Mouse (Mus musculus): ENCODE measurements at regions not wholly inside any gene's neighbourhood (a gene's known extent, or its start where the extent isn't known, plus 50 kb on each side); places are given as distances from the start of the nearest gene placed in this dataset.
"Not testable (repeated sequence)": the region's sequence is repeated elsewhere in the genome, so short reads cannot be mapped to it uniquely, and the experiment has no call there.

DNA sequence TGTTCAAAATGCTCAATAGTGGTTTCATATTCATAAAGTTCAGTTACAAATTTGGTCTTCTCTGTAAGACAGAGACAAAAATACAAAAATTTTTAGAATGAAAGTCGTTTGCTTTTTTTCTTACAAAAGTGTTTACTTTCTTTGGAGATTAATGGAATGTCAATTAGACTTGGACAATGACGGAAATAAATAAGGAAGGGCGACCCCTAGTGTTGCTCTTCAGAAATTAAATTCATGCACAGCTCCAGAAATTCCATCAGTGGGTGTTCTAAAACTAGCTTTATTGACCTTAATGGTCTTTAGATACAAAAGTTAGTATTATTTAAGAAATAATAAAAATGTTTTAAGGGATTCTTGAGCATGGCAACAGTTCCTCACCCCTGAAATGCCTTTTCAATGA lies 141.8 kb upstream of the Lama2 start:
- WGBS: 4% methylated on average over 3 of the region's 3 CpGs
- no peak overlapping the region for H3K4me3 ChIP-seq
- H3K27ac ChIP-seq: no peak overlapping the region
- H3K9me3 ChIP-seq: no peaks in the 10 kb centered on the region
- H3K4me1 ChIP-seq (replicated peaks): no peaks in the 10 kb centered on the region
- no peaks in the 10 kb centered on the region for H3K36me3 ChIP-seq
- DNase-seq (ENCODE audit: low spot score): no peak
- H3K27me3 ChIP-seq (ENCODE audit: insufficient read depth, poor library complexity, severe bottlenecking): no peaks in the 10 kb centered on the region

DNA sequence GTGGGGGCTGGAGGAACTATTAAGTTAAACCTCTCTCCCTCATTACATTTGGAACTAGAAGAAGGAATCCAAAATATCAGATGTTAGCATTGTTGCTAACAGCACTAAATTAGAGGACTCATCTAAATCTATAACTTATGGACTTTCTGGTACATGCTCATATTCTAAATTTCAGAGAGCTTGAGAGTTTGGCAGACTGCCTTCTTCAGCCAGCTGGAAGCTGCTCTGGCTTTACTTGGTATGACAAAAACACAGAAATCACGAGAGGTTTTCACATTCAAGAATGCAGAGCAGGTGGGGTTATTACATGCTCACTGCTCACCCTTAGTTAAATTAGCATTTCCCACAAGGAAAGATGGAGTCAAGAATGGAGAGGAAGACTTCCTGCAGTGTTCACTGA lies 182.8 kb upstream of the Lama2 start:
- Histone ChIP-seq H3K4me1 (replicated peaks) (no peaks in the 10 kb centered on the region), H3K4me3 (no peak overlapping the region), H3K27ac (no peak overlapping the region), H3K9me3 (no peaks in the 10 kb centered on the region), H3K36me3 (no peaks in the 10 kb centered on the region), H3K27me3 (ENCODE audit: insufficient read depth, poor library complexity, severe bottlenecking) (no peaks in the 10 kb centered on the region)
- 55% methylated on average over 1 of the region's 1 CpGs for WGBS
- no peak for DNase-seq (ENCODE audit: low spot score)

DNA sequence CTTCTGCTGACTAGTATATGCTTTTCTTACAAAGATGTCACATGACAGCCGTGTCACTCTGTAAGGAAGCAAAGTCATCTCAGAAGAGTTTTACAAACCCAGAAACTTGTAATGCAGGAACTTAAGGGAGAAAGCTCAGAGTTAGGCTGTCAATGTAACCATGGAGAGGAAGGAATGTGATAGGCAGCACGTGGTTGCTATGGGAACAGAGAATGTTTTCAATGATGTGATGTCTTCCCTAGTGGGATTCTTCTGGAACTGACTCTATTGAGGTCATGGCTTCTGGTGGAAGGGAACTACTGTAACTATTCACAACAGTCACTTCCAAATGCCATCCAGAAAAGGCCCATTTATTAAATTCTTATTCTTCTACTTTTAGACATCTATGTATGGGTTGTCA lies 190.0 kb upstream of the Lama2 start:
- H3K9me3 ChIP-seq: no peaks in the 10 kb centered on the region
- H3K27me3 ChIP-seq (ENCODE audit: insufficient read depth, poor library complexity, severe bottlenecking): no peaks in the 10 kb centered on the region
- H3K36me3 ChIP-seq: no peaks in the 10 kb centered on the region
- no peak overlapping the region for H3K27ac ChIP-seq
- no peak overlapping the region for H3K4me3 ChIP-seq
- 60% methylated on average over 2 of the region's 2 CpGs for WGBS
- DNase-seq (ENCODE audit: low spot score): no peak
- no peaks in the 10 kb centered on the region for H3K4me1 ChIP-seq (replicated peaks)

DNA sequence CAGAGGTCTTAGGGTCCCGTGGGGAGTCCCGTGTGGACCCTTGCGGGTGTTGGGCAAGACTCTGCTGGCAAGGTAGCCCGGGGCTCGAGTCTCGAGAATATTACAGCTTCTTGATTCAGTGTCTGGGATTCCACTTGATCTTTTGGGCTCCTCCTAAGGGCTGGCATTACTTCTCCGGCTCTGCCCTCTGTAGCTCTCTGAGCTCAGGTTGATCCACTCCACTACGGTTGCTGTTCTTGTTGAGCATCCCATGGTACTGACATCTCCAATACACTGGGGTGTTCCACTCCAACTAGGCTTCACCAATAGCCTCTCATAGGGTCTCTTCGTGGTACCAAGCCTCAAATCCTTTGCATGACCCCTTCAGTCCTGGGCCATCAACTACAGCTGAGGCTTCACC lies 206.1 kb upstream of the Lama2 start:
- not testable (repeated sequence) for H3K9me3 ChIP-seq; H3K4me3 ChIP-seq; H3K36me3 ChIP-seq; H3K27me3 ChIP-seq (ENCODE audit: insufficient read depth, poor library complexity, severe bottlenecking); H3K4me1 ChIP-seq (replicated peaks); H3K27ac ChIP-seq; DNase-seq (ENCODE audit: low spot score)
- 96% methylated on average over 9 of the region's 9 CpGs for WGBS

DNA sequence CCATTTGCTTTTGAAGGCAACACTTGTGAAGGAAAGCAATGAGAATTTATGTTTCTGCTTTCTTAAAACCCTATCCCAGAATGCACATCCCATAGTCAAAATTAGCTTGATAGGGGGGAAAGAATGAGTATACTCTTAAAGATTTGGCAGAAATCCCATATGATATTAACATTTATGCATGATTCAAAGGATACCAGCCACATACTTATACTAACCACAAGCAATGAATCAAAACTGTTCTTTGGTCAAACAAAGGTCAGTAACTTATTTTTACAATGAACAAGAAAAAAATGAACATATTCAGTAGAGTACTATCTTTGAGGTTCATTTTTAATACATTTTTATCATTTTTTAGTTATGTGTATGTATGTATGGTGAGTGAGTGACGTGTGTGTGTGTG lies 208.8 kb upstream of the Lama2 start:
- H3K9me3 ChIP-seq: no peaks in the 10 kb centered on the region
- no peak overlapping the region for H3K4me3 ChIP-seq
- no peaks in the 10 kb centered on the region for H3K27me3 ChIP-seq (ENCODE audit: insufficient read depth, poor library complexity, severe bottlenecking)
- H3K4me1 ChIP-seq (replicated peaks): no peaks in the 10 kb centered on the region
- no peak overlapping the region for H3K27ac ChIP-seq
- no peaks in the 10 kb centered on the region for H3K36me3 ChIP-seq
- WGBS: 73% methylated on average over 1 of the region's 1 CpGs
- DNase-seq (ENCODE audit: low spot score): no peak

DNA sequence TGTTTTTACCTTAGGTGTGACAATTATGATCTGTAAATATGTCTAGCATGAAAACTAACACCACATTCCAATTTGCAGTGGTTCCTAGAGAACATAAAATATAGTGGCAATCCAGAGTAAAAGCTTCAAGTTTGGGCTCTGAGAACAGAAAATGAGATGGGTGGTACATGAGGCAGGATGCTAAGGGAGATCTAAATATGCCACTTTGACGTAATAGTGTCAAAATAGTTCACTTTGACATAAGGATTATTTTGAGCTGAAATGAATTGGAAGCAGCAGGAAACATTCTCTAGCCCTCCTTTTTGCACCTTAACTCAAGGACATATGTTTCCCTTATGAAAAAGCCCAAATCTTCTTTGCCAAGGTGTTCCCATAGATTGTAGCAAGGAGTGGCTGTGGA lies 219.1 kb upstream of the Lama2 start:
- H3K27me3 ChIP-seq (ENCODE audit: insufficient read depth, poor library complexity, severe bottlenecking): no peaks in the 10 kb centered on the region
- H3K27ac ChIP-seq: no peak overlapping the region
- H3K4me1 ChIP-seq (replicated peaks): no peaks in the 10 kb centered on the region
- no peaks in the 10 kb centered on the region for H3K9me3 ChIP-seq
- 86% methylated on average over 1 of the region's 1 CpGs for WGBS
- no peak for DNase-seq (ENCODE audit: low spot score)
- H3K36me3 ChIP-seq: no peaks in the 10 kb centered on the region
- no peak overlapping the region for H3K4me3 ChIP-seq

DNA sequence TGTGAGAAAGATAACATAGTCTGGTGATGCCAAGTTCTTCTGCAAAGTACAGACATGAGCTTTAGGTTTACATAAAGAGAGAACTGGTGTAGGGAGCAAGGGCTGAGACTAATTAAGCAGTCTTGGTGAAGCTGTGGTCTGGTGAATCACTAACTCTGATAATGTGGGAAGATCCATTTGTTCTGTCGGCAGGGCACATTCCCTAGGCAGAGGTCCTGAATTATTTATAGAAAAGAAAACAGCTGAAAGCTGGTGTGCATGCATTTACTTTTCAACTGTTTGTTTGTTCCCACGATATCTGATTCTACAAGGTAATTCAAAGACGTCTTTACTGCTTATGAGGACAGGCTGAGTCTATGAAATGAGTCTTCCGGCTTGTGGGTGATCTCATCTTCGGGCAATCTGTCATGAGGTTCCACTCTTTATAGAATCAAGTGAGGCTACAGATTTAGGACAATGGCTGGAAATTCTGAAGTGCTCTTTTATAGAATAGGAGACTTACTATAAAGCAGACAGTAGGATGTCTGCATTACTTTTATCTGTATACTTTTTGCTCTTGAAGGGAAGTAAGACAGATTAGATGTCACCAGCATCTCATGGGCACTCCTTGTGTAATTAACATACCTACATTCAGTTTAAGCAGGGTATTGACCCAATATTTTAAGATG lies 221.6 kb upstream of the Lama2 start:
- H3K36me3 ChIP-seq: no peaks in the 10 kb centered on the region
- no peak overlapping the region for H3K27ac ChIP-seq
- DNase-seq (ENCODE audit: low spot score): no peak
- H3K4me3 ChIP-seq: no peak overlapping the region
- 83% methylated on average over 5 of the region's 5 CpGs for WGBS
- H3K4me1 ChIP-seq (replicated peaks): no peaks in the 10 kb centered on the region
- H3K9me3 ChIP-seq: no peaks in the 10 kb centered on the region
- H3K27me3 ChIP-seq (ENCODE audit: insufficient read depth, poor library complexity, severe bottlenecking): no peaks in the 10 kb centered on the region

DNA sequence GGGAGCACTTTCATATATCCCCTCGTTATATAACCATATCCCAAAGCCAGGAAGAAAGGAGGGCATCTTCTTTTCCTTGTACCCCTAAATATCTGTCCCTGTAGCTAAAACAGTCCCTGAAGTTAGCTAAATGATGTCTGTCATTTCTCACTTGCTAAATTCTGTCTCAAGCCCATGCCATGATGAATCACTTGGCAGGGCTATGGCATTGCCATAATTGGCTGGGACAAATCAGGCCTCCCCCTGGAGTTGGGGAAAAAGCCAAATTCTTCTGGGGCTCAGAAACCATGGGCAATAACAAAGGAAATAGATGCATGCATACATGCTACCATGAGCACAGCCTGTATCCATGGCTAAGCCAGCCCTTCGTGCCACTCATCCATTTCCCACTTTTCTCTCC lies 223.5 kb upstream of the Lama2 start:
- H3K9me3 ChIP-seq: no peaks in the 10 kb centered on the region
- WGBS: 83% methylated on average over 2 of the region's 2 CpGs
- no peak overlapping the region for H3K4me3 ChIP-seq
- no peak overlapping the region for H3K27ac ChIP-seq
- no peaks in the 10 kb centered on the region for H3K36me3 ChIP-seq
- no peaks in the 10 kb centered on the region for H3K27me3 ChIP-seq (ENCODE audit: insufficient read depth, poor library complexity, severe bottlenecking)
- DNase-seq (ENCODE audit: low spot score): no peak
- no peaks in the 10 kb centered on the region for H3K4me1 ChIP-seq (replicated peaks)

DNA sequence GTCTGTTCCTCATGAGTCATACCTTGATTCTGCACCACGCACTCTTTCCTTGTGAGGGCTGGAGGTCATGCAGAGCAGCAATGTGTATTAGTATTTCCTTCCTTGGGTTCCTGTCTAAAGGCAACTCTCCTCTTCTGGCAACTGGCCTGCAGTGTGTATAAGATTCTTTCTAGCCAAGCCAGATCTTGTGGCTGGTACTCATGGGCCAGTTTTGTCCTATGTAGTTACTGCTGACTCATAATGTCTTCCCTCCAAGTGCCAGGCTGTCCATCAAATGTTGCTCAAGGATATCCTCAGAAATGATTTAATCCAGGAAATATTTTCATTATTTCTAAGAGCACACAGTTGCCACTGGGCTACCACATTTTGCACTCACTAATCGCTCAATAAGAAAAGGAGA lies 211.0 kb upstream of the Ptprk start:
- H3K36me3 ChIP-seq: no peaks in the 10 kb centered on the region
- H3K4me1 ChIP-seq (replicated peaks): no peaks in the 10 kb centered on the region
- H3K27me3 ChIP-seq (ENCODE audit: insufficient read depth, poor library complexity, severe bottlenecking): no peaks in the 10 kb centered on the region
- no peak overlapping the region for H3K4me3 ChIP-seq
- no peak overlapping the region for H3K27ac ChIP-seq
- 0 out of 2 replicates have a peak, but pooled peaks cover 2% of the 10 kb centered on the region for H3K9me3 ChIP-seq
- 86% methylated on average over 2 of the region's 2 CpGs for WGBS
- DNase-seq (ENCODE audit: low spot score): no peak

DNA sequence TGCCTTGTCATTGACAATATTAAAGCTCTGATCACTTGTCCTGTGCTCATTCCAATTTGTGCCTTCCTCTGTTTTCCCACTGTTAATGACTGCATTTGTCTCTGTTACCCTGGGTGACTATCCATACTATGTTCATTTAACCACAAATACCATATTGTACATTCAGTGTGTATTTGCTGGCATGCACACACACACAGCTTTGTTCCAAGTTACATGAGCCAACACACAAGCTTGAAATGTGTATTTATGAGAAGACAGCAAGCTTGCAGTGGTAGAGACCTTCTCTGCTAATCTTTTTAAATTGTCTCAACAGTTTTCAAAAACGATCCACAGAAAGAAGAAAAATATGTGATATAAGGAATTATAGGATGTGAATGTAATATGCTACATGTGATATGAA lies 193.8 kb upstream of the Ptprk start:
- DNase-seq (ENCODE audit: low spot score): no peak
- WGBS: 90% methylated on average over 1 of the region's 1 CpGs
- Histone ChIP-seq H3K4me1 (replicated peaks) (no peaks in the 10 kb centered on the region), H3K9me3 (no peaks in the 10 kb centered on the region), H3K27me3 (ENCODE audit: insufficient read depth, poor library complexity, severe bottlenecking) (no peaks in the 10 kb centered on the region), H3K36me3 (no peaks in the 10 kb centered on the region), H3K4me3 (no peak overlapping the region), H3K27ac (no peak overlapping the region)

DNA sequence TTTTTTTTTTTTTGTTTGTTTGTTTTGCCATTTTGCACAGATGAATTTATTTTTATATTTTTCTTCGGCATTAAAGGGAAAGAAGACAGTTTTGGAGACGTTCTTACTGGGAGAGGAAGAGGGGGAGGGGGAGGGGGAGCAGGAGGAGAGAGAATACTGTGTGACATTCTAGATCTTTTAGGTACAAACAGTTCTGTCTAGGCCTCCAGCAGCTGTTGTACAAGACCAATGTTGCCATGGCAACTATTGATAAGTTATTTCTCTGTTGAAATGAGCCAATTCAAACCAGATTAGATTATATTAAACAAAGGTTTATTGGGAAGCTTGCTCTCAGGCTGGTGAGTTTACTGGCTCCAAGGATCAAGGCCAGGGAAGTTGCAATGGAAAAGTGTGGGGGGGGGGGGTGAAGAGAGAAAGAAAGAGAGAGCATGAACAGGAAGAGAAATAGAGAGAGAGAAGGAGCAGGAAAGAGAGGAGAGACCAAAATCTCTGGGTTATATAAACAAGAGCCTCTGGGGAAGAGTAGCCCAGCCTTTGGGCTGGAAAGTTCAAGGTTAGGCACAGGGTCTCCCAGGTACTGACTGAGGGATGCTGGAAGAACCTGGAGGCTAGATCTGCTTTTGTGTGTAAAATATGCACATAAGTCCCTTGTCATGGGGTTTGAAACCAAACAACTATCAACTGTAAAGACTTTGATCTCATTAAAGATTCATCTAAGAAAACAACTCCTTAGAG lies 182.7 kb upstream of the Ptprk start:
- H3K4me1 ChIP-seq (replicated peaks): 0 out of 2 replicates have a peak, but pooled peaks cover 6% of the 10 kb centered on the region
- 45% methylated on average over 2 of the region's 2 CpGs for WGBS
- H3K4me3 ChIP-seq: no peak overlapping the region
- DNase-seq (ENCODE audit: low spot score): no peak
- no peaks in the 10 kb centered on the region for H3K36me3 ChIP-seq
- no peaks in the 10 kb centered on the region for H3K27me3 ChIP-seq (ENCODE audit: insufficient read depth, poor library complexity, severe bottlenecking)
- no peak overlapping the region for H3K27ac ChIP-seq
- no peaks in the 10 kb centered on the region for H3K9me3 ChIP-seq

DNA sequence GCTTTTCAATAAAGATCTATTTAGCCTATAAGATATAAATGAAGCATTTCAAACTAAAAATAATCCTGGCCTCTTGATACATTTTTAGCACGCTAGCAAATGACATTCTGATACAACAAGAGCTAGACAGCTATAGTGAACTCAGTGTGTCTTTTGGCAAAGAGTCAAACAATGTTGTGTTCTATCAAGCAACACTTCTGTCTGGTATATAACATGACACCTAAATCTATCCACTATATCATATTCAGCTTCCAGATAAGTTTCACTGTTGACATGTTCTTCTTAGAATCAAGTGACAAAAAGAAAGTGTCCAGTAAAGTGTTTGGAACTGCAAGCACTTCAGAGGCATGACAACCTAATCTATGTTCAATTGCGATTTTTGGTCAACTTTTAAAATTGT lies 158.2 kb upstream of the Ptprk start:
- Histone ChIP-seq H3K4me1 (replicated peaks) (no peaks in the 10 kb centered on the region), H3K27ac (no peak overlapping the region), H3K9me3 (no peaks in the 10 kb centered on the region), H3K36me3 (no peaks in the 10 kb centered on the region), H3K27me3 (ENCODE audit: insufficient read depth, poor library complexity, severe bottlenecking) (no peaks in the 10 kb centered on the region), H3K4me3 (no peak overlapping the region)
- DNase-seq (ENCODE audit: low spot score): no peak
- WGBS: 86% methylated on average over 2 of the region's 2 CpGs

DNA sequence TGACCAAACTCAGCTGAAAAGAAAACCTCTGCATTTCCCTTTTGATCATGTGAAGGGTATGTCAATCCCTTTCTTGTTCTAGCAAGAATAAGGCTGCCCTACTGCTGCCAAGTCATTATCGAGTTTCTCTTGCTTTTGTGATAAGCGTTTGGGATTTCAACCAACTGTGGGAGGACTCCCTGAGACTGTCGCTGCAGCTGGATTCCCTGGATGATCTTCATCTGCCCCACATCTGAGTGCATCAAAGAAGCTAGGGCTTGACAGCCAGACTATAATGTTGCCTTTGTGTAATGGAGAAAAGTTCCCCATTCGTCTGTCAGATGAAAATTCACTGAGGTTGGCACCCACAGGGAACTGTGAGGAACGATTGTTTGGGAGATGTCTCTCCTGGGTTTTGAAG lies 147.4 kb upstream of the Ptprk start:
- no peaks in the 10 kb centered on the region for H3K36me3 ChIP-seq
- no peaks in the 10 kb centered on the region for H3K4me1 ChIP-seq (replicated peaks)
- no peaks in the 10 kb centered on the region for H3K27me3 ChIP-seq (ENCODE audit: insufficient read depth, poor library complexity, severe bottlenecking)
- 0 out of 2 replicates have a peak, but pooled peaks cover 3% of the 10 kb centered on the region for H3K9me3 ChIP-seq
- 61% methylated on average over 5 of the region's 5 CpGs for WGBS
- H3K4me3 ChIP-seq: no peak overlapping the region
- DNase-seq (ENCODE audit: low spot score): no peak
- no peak overlapping the region for H3K27ac ChIP-seq

All from hindbrain, embryonic 10.5 days (tissue).